Mouse (Mus musculus) cerebellum, postnatal 36 days (tissue): ENCODE data around the gene Tmprss9.

ENCODE experiments used
- DNase-seq, 2 experiments: peaks; one replicate each; pipeline ENCODE4 v3.0.0; 2021 to 2022; ENCODE audit warnings: mixed read lengths in 2 of 2

The Tmprss9 gene

GRCm38 (mm10) chr10:80939671-80940070, 68.0 kb downstream of the Tmprss9 start:
- peak; percentile 72 to 77 for DNase-seq

GRCm38 (mm10) chr10:80940320-80940987, 68.8 kb downstream of the Tmprss9 start:
- no peak for DNase-seq

- no peak for DNase-seq
Observed at GRCm38 (mm10) chr10:80940988-80941347, 69.3 kb downstream of the Tmprss9 start.

- DNase-seq: no peak
Observed at GRCm38 (mm10) chr10:80942919-80943318, 71.3 kb downstream of the Tmprss9 start.

- no peak for DNase-seq
Observed at GRCm38 (mm10) chr10:80943701-80944100, 72.1 kb downstream of the Tmprss9 start.

GRCm38 (mm10) chr10:80944231-80944630, 72.6 kb downstream of the Tmprss9 start:
- no peak for DNase-seq

GRCm38 (mm10) chr10:80946684-80947437, 75.2 kb downstream of the Tmprss9 start:
- no peak for DNase-seq

- peak; percentile 36 for DNase-seq
Observed at GRCm38 (mm10) chr10:80947802-80948201, 76.2 kb downstream of the Tmprss9 start.

- no peak for DNase-seq
Observed at GRCm38 (mm10) chr10:80948570-80948969, 76.9 kb downstream of the Tmprss9 start.

GRCm38 (mm10) chr10:80949081-80949480, 77.4 kb downstream of the Tmprss9 start:
- no peak for DNase-seq
